ENCODE assay signal across 8 mouse cellular contexts in genomic region chr14:20733041-20733951, GRCm38 (mm10). TPM values are rescaled to one million over a fixed set of nuclear protein-coding genes. Genes with fewer than 3 reads are reported as not detected.
DNase-seq lines count a peak whose midpoint lies in the region; ATAC-seq and TF ChIP-seq lines count a peak whose summit lies in the region.

No protein-coding gene starts in this region.

- peak; percentile 22 for DNase-seq in heart, adult 8-10 months (ENCODE audit: low spot score)
- DNase-seq in heart, postnatal 14 days, result no peak
- no peak for DNase-seq in ES-E14 (ENCODE audit: low read depth, low spot score)
- DNase-seq in forebrain, embryonic 11.5 days (ENCODE audit: low spot score), result no peak
- no peak for DNase-seq in limb, embryonic 14.5 days (ENCODE audit: low spot score)
- no peak for DNase-seq in urinary bladder, postnatal 14 days (ENCODE audit: low spot score)
- DNase-seq in cerebellum, postnatal 14 days, result no peak

- peaks cover 0 to 13% of the 10 kb centered on the region in 2 experiments; a peak in 2 of 4 replicates for H3K4me1 ChIP-seq in ES-E14 (ENCODE audit: control insufficient read depth in 2 of 2, insufficient read depth in 2 of 2, low read length in 2 of 2, poor library complexity in 1 of 2)
- H3K4me1 ChIP-seq in forebrain, embryonic 11.5 days (replicated peaks; ENCODE audit: control insufficient read depth, insufficient read depth, low read length), result no peaks in the 10 kb centered on the region
- no peaks in the 10 kb centered on the region for H3K4me1 ChIP-seq in limb, embryonic 14.5 days (ENCODE audit: control insufficient read depth, insufficient read depth, low read length)
- peaks cover 14% of the 10 kb centered on the region for H3K4me1 ChIP-seq in neural tube, embryonic 14.5 days (ENCODE audit: control insufficient read depth, insufficient read depth, low read length)

- TF ChIP-seq POLR2A in limb, embryonic 14.5 days (IDR thresholded peaks at IDR 0.05; ENCODE audit: borderline replicate concordance, extremely low read depth, insufficient read depth, insufficient read length), result no peak

- H3K27me3 ChIP-seq in forebrain, embryonic 11.5 days (ENCODE audit: control insufficient read depth, insufficient read depth, low read length), result no peaks in the 10 kb centered on the region
- no peaks in the 10 kb centered on the region for H3K27me3 ChIP-seq in limb, embryonic 14.5 days (ENCODE audit: control insufficient read depth, insufficient read depth, low read length)
- no peaks in the 10 kb centered on the region for H3K27me3 ChIP-seq in neural tube, embryonic 14.5 days (ENCODE audit: control insufficient read depth, insufficient read depth, low read length)

- in situ Hi-C loops in ES-E14 (cut with MboI; ENCODE audit: low sequenced_read_pairs in 2 of 2, unreplicated experiment in 2 of 2), result no loop called here

- H3K9me3 ChIP-seq in ES-E14 (ENCODE audit: control insufficient read depth, insufficient read depth, low read depth, low read length), result no peaks in the 10 kb centered on the region
- H3K9me3 ChIP-seq in forebrain, embryonic 11.5 days (ENCODE audit: control insufficient read depth, low read length), result no peaks in the 10 kb centered on the region
- no peaks in the 10 kb centered on the region for H3K9me3 ChIP-seq in limb, embryonic 14.5 days (ENCODE audit: control insufficient read depth, low read length)
- no peaks in the 10 kb centered on the region for H3K9me3 ChIP-seq in neural tube, embryonic 14.5 days (ENCODE audit: control insufficient read depth, low read length)

- ATAC-seq in forebrain, embryonic 11.5 days (replicated peaks; ENCODE audit: low FRiP score), result 0 out of 2 replicates have a peak, but pooled peaks have one; percentile 6
- ATAC-seq in limb, embryonic 14.5 days (ENCODE audit: low FRiP score, low read depth), result no peak
- ATAC-seq in neural tube, embryonic 14.5 days (ENCODE audit: low read depth), result no peak

- intact Hi-C loops in heart, postnatal 14 days (cut with DNase I), result no loop called here

- peak overlapping the region; percentile 73 to 88 for H3K4me3 ChIP-seq in ES-E14 (ENCODE audit: insufficient read depth in 1 of 2, low read depth in 1 of 2, low read length in 2 of 2, poor library complexity in 1 of 2, severe bottlenecking in 1 of 2)
- H3K4me3 ChIP-seq in forebrain, embryonic 11.5 days (ENCODE audit: low read depth, low read length), result peak overlapping the region; percentile 80
- H3K4me3 ChIP-seq in limb, embryonic 14.5 days (replicated peaks; ENCODE audit: low read length), result peak overlapping the region; percentile 80
- peak overlapping the region; percentile 78 for H3K4me3 ChIP-seq in neural tube, embryonic 14.5 days (ENCODE audit: low read depth, low read length)

- peak overlapping the region; percentile 83 for H3K9ac ChIP-seq in ES-E14 (ENCODE audit: insufficient read depth, low read depth, low read length, poor library complexity, severe bottlenecking)
- H3K9ac ChIP-seq in forebrain, embryonic 11.5 days (ENCODE audit: low read length), result peak overlapping the region; percentile 86
- H3K9ac ChIP-seq in limb, embryonic 14.5 days (ENCODE audit: low read depth, low read length, severe bottlenecking), result peak overlapping the region; percentile 93
- peak overlapping the region; percentile 77 for H3K9ac ChIP-seq in neural tube, embryonic 14.5 days (replicated peaks; ENCODE audit: low read depth, low read length)

- peak overlapping the region; percentile 57 for H3K4me2 ChIP-seq in forebrain, embryonic 11.5 days (ENCODE audit: low read depth, low read length, severe bottlenecking)
- peak overlapping the region; percentile 84 for H3K4me2 ChIP-seq in limb, embryonic 14.5 days (replicated peaks; ENCODE audit: low read depth, low read length, severe bottlenecking)
- H3K4me2 ChIP-seq in neural tube, embryonic 14.5 days (ENCODE audit: low read depth, low read length), result peak overlapping the region; percentile 92

- H3K36me3 ChIP-seq in ES-E14 (ENCODE audit: control insufficient read depth, insufficient read depth, low read length, poor library complexity, severe bottlenecking), result peaks cover 13% of the 10 kb centered on the region
- H3K36me3 ChIP-seq in forebrain, embryonic 11.5 days (ENCODE audit: control insufficient read depth, insufficient read depth, low read length), result no peaks in the 10 kb centered on the region
- peaks cover 61% of the 10 kb centered on the region for H3K36me3 ChIP-seq in limb, embryonic 14.5 days (ENCODE audit: control insufficient read depth, insufficient read depth, low read length)
- peaks cover 21% of the 10 kb centered on the region for H3K36me3 ChIP-seq in neural tube, embryonic 14.5 days (ENCODE audit: control insufficient read depth, insufficient read depth, low read length)

- H3K27ac ChIP-seq in ES-E14 (ENCODE audit: insufficient read depth, low read depth, low read length, poor library complexity, severe bottlenecking), result no peak overlapping the region
- H3K27ac ChIP-seq in forebrain, embryonic 11.5 days (ENCODE audit: low read depth, low read length), result no peak overlapping the region
- peak overlapping the region; percentile 92 for H3K27ac ChIP-seq in limb, embryonic 14.5 days (replicated peaks; ENCODE audit: low read depth, low read length)
- H3K27ac ChIP-seq in neural tube, embryonic 14.5 days (ENCODE audit: low read depth, low read length), result no peak overlapping the region; the same call in 1 of the 2 replicates

- 55% methylated on average over 12 of the region's 12 CpGs for WGBS in forebrain, embryonic 11.5 days
- WGBS in limb, embryonic 14.5 days, result 51% methylated on average over 12 of the region's 12 CpGs
- 54% methylated on average over 12 of the region's 12 CpGs for WGBS in neural tube, embryonic 14.5 days

TF ChIP-seq in ES-E14, 5 proteins besides CTCF, POLR2A, EP300 and RAD21:
- TF ChIP-seq ZNF384 (IDR thresholded peaks at IDR 0.05; ENCODE audit: low read depth, low read length) (no peak), CHD2 (IDR thresholded peaks at IDR 0.05; ENCODE audit: low read depth, low read length) (no peak), MAFK (IDR thresholded peaks at IDR 0.05; ENCODE audit: insufficient read depth, low read depth, low read length) (no peak), HCFC1 (IDR thresholded peaks at IDR 0.05; ENCODE audit: borderline replicate concordance, insufficient read depth, low read length) (no peak), ZC3H11A (IDR thresholded peaks at IDR 0.05; ENCODE audit: borderline replicate concordance, low read depth, low read length) (no peak)

RNA-seq across cellular contexts. Expression of gene Ndst2, which starts 1.1 kb away (rescaled TPM):
- total RNA-seq in heart, adult 8-10 months (2022), result 10 to 100 TPM in 1 of 4 experiments, 1 to 10 TPM in 3; 7.1 to 10.6 (median 9.9) TPM
- total RNA-seq in heart, postnatal 14 days (2021), result 10 to 100 TPM; 13.6 to 15.4 TPM
- total RNA-seq in ES-E14 (2012; rRNA removed), result 12.1 and 19.1 TPM in 2 replicates
- 25.7 and 32.5 TPM in 2 replicates for polyA plus RNA-seq in forebrain, embryonic 11.5 days (2014; fragmentation: Nextera tagmentation; extraction: Ambion mirVana)
- 65.9 and 74.0 TPM in 2 replicates for polyA plus RNA-seq in limb, embryonic 14.5 days (2012; rRNA removed)
- polyA plus RNA-seq in limb, embryonic 14.5 days (2014; fragmentation: Nextera tagmentation; extraction: Ambion mirVana), result 36.5 and 41.4 TPM in 2 replicates
- polyA plus RNA-seq in neural tube, embryonic 14.5 days (2014; fragmentation: Nextera tagmentation; extraction: Ambion mirVana), result 17.7 and 17.8 TPM in 2 replicates

RNA-seq across cellular contexts. Expression of gene Zswim8, which starts 25.9 kb away (rescaled TPM):
- total RNA-seq in heart, adult 8-10 months (2022), result 10 to 100 TPM; 38.7 to 47.0 (median 43.1) TPM
- 10 to 100 TPM; 56.1 to 63.3 TPM for total RNA-seq in heart, postnatal 14 days (2021)
- 33.2 and 33.9 TPM in 2 replicates for total RNA-seq in ES-E14 (2012; rRNA removed)
- polyA plus RNA-seq in forebrain, embryonic 11.5 days (2014; fragmentation: Nextera tagmentation; extraction: Ambion mirVana), result 31.7 and 37.3 TPM in 2 replicates
- polyA plus RNA-seq in limb, embryonic 14.5 days (2012; rRNA removed), result 195 and 272 TPM in 2 replicates
- 38.9 and 43.7 TPM in 2 replicates for polyA plus RNA-seq in limb, embryonic 14.5 days (2014; fragmentation: Nextera tagmentation; extraction: Ambion mirVana)
- polyA plus RNA-seq in neural tube, embryonic 14.5 days (2014; fragmentation: Nextera tagmentation; extraction: Ambion mirVana), result 49.2 and 52.8 TPM in 2 replicates

RNA-seq across cellular contexts. Expression of gene Chchd1, which starts 30.5 kb away (rescaled TPM):
- total RNA-seq in heart, adult 8-10 months (2022), result 100 to 1,000 TPM; 110 to 126 (median 118) TPM
- total RNA-seq in heart, postnatal 14 days (2021), result 100 to 1,000 TPM in 1 of 2 experiments, 10 to 100 TPM in 1; 87.4 to 104 TPM
- total RNA-seq in ES-E14 (2012; rRNA removed), result 136 and 137 TPM in 2 replicates
- polyA plus RNA-seq in forebrain, embryonic 11.5 days (2014; fragmentation: Nextera tagmentation; extraction: Ambion mirVana), result 236 and 256 TPM in 2 replicates
- 62.8 and 131 TPM in 2 replicates for polyA plus RNA-seq in limb, embryonic 14.5 days (2012; rRNA removed)
- polyA plus RNA-seq in limb, embryonic 14.5 days (2014; fragmentation: Nextera tagmentation; extraction: Ambion mirVana), result 187 and 202 TPM in 2 replicates
- 172 and 195 TPM in 2 replicates for polyA plus RNA-seq in neural tube, embryonic 14.5 days (2014; fragmentation: Nextera tagmentation; extraction: Ambion mirVana)

RNA-seq across cellular contexts. Expression of gene Fut11, which starts 38.5 kb away (rescaled TPM):
- total RNA-seq in heart, adult 8-10 months (2022), result 1 to 10 TPM; 4.2 to 4.9 (median 4.6) TPM
- 10 to 100 TPM in 1 of 2 experiments, 1 to 10 TPM in 1; 8.9 to 10.1 TPM for total RNA-seq in heart, postnatal 14 days (2021)
- total RNA-seq in ES-E14 (2012; rRNA removed), result 5.0 and 6.1 TPM in 2 replicates
- 19.3 and 20.1 TPM in 2 replicates for polyA plus RNA-seq in forebrain, embryonic 11.5 days (2014; fragmentation: Nextera tagmentation; extraction: Ambion mirVana)
- polyA plus RNA-seq in limb, embryonic 14.5 days (2012; rRNA removed), result 22.6 and 26.7 TPM in 2 replicates
- 26.9 and 29.2 TPM in 2 replicates for polyA plus RNA-seq in limb, embryonic 14.5 days (2014; fragmentation: Nextera tagmentation; extraction: Ambion mirVana)
- polyA plus RNA-seq in neural tube, embryonic 14.5 days (2014; fragmentation: Nextera tagmentation; extraction: Ambion mirVana), result 20.0 and 30.6 TPM in 2 replicates

RNA-seq across cellular contexts. Expression of gene Sec24c, which starts 59.2 kb away (rescaled TPM):
- total RNA-seq in heart, adult 8-10 months (2022), result 100 to 1,000 TPM in 3 of 4 experiments, 10 to 100 TPM in 1; 97.9 to 110 (median 103) TPM
- total RNA-seq in heart, postnatal 14 days (2021), result 100 to 1,000 TPM in 1 of 2 experiments, 10 to 100 TPM in 1; 98.8 to 101 TPM
- 104 TPM in 2 replicates for total RNA-seq in ES-E14 (2012; rRNA removed)
- polyA plus RNA-seq in forebrain, embryonic 11.5 days (2014; fragmentation: Nextera tagmentation; extraction: Ambion mirVana), result 94.5 and 98.1 TPM in 2 replicates
- 149 and 207 TPM in 2 replicates for polyA plus RNA-seq in limb, embryonic 14.5 days (2012; rRNA removed)
- polyA plus RNA-seq in limb, embryonic 14.5 days (2014; fragmentation: Nextera tagmentation; extraction: Ambion mirVana), result 77.2 and 84.0 TPM in 2 replicates
- polyA plus RNA-seq in neural tube, embryonic 14.5 days (2014; fragmentation: Nextera tagmentation; extraction: Ambion mirVana), result 74.4 and 87.0 TPM in 2 replicates
